Mouse (Mus musculus): ENCODE data around the gene Cpne8. TPM values are rescaled to one million over a fixed set of nuclear protein-coding genes. Genes with fewer than 3 reads are reported as not detected.

Gene Cpne8
- polyA plus RNA-seq (2016; fragmentation: Nextera tagmentation; extraction: Ambion mirVana): 6.5 and 11.6 TPM in 2 replicates

DNA sequence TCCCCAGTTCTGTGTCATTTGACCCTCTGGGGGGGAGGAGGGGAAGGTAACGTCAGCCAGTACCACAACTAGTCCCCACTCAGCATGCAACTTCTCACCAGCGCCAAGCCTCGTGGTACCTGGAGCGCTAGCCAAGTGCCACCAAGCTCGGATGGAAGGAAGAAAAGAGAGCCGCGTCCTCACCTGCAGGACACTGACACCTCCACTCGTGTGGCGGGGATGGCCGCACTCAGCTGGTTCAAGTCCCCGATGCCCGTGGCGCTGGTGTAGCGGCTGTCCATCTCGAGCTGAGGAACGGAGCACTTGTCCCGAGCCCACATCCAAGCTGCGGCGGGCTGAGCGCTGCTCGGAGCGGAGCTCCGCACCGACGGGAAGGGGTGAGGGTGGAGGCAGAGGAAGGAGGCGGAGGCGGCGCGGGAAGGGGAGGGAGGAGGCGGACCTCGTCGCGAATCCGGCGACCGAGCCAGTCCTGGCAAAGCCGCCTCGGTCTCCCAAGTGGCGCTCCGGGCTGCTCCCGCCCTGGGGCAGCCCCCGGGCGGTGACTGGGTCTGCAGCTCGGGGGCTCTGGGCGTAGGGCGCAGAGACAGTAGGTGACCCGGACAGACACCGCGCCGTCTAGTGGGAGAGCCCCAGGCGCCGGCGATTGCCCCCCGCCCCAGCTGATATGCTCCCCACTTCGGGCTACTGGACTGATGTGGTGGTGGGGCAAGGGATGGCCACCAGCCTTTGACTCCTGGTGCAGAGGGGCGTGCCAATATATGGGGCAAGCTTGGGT, at the start of gene Cpne8:
Gene Cpne8 (minus strand): TSS at position 448 of the 775 bp plus-strand sequence.
- Histone ChIP-seq H3K4me2 (replicated peaks) (peak within 1 kb of the TSS; percentile 95), H3K36me3 (no peaks in the 10 kb centered on the region), H3K4me1 (0 out of 2 replicates have a peak, but pooled peaks cover 2% of the 10 kb centered on the region), H3K27me3 (peaks cover 26% of the 10 kb centered on the region), H3K9me3 (replicated peaks) (no peaks in the 10 kb centered on the region), H3K9ac (peak within 1 kb of the TSS; percentile 69), H3K27ac (no peak within 1 kb of the TSS), H3K4me3 (peak within 1 kb of the TSS; percentile 64)
- under 1% methylated on average over 53 of the region's 56 CpGs for WGBS
- peak; percentile 86 for ATAC-seq (ENCODE audit: low FRiP score)

DNA sequence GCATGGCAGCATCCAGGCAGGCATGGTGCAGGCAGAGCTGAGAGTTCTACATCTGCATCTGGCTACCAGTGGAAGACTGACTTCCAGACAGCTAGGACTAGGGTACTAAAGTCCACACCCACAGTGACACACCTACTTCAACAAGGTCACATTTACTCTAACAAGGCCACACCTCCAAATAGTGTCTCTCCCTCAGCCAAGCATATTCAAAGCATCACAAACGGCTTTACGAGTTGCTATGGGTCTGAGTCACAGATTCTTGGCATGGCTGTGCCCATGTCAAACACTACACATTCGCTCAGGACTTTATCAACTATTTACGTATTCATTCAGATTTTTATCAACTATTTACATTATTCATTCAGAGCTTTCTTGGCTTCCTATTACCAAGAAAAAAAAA, 38.5 kb upstream of the Cpne8 start:
- WGBS: 94% methylated on average over 4 of the region's 4 CpGs
- no peak overlapping the region for H3K4me3 ChIP-seq
- no peaks in the 10 kb centered on the region for H3K27me3 ChIP-seq
- no peak overlapping the region for H3K4me2 ChIP-seq (replicated peaks)
- no peak for ATAC-seq (ENCODE audit: low FRiP score)
- no peaks in the 10 kb centered on the region for H3K9me3 ChIP-seq (replicated peaks)
- H3K9ac ChIP-seq: no peak overlapping the region
- H3K4me1 ChIP-seq: no peaks in the 10 kb centered on the region
- no peaks in the 10 kb centered on the region for H3K36me3 ChIP-seq
- H3K27ac ChIP-seq: no peak overlapping the region

DNA sequence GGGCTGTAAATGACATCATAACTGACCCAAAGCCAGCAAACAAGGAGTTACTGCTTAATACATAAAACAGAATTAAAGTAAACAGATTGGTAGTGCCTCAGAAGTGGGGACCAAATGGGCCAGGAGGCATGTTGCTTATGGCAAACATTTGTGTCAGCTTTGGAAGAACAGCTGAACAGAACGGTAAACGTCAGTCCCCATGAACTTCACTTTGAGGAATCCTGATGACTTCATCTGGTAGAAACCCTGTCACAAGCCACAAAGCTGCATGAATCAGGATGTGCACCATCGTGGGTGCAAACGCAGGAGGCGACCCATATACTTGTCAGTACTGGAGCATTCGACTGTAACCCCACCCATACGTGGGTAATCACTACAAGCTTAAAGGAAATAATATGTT, 30.1 kb upstream of the Cpne8 start:
- Histone ChIP-seq H3K9ac (no peak overlapping the region), H3K27me3 (no peaks in the 10 kb centered on the region), H3K9me3 (replicated peaks) (no peaks in the 10 kb centered on the region), H3K36me3 (no peaks in the 10 kb centered on the region), H3K4me1 (no peaks in the 10 kb centered on the region), H3K4me3 (no peak overlapping the region), H3K4me2 (replicated peaks) (no peak overlapping the region), H3K27ac (no peak overlapping the region)
- no peak for ATAC-seq (ENCODE audit: low FRiP score)
- WGBS: 88% methylated on average over 7 of the region's 7 CpGs

DNA sequence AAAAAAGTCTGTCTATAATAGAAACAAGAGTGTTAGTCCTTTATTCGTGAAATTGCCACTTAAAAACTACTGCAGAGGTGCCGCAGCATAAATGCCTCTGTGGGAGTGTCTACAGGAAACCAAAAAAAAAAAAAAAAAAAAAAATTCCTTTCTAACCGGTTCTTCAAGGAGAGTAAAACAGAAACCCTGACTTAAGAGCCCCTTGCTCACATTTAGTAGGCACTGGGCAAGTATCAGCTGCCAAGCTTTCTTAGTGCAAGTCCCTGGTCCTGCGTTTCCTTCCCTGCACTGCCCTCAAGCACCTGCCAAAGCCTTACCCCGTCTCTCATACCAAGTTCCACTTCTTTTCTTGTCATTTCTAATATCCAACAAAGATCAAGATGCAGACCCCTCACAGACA, 25.1 kb upstream of the Cpne8 start:
- no peaks in the 10 kb centered on the region for H3K9me3 ChIP-seq (replicated peaks)
- H3K36me3 ChIP-seq: no peaks in the 10 kb centered on the region
- H3K4me1 ChIP-seq: 0 out of 2 replicates have a peak, but pooled peaks cover 3% of the 10 kb centered on the region
- WGBS: 65% methylated on average over 5 of the region's 5 CpGs
- H3K27me3 ChIP-seq: no peaks in the 10 kb centered on the region
- no peak for ATAC-seq (ENCODE audit: low FRiP score)
- no peak overlapping the region for H3K27ac ChIP-seq
- H3K4me3 ChIP-seq: no peak overlapping the region
- no peak overlapping the region for H3K9ac ChIP-seq
- no peak overlapping the region for H3K4me2 ChIP-seq (replicated peaks)

DNA sequence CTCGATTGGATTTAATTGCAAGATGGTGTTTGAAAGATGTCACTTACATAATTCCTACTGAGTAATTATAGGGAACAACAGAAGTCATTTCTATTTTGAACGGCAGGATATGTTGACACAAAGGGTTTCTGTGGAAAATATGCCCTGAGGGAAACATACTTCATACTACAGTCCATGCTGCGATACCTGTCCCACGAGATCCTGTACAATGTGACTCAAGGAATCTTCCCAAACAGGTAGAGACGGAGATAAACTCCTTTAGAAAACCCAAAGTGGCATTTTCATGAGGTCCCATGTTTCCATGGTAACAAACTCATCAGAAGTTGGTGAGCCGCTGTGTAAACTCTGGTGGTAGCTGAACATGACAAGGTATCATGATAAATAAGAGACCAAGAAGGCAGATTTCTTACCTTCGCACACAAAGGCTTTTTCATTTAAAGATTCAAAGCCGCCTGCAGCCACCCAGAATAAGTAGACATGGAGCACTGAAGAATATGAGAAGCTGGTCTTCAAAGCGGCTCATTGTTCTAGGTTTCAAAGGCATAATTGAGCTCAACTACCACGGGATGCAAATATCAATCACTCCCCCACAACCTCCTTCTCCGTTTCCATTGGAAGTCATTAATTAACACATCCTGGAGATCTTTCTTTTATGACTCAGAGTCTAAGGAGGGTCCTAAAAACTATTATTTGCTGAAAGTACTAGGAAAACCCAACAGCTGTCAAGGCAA, 24.4 kb upstream of the Cpne8 start:
- Histone ChIP-seq H3K4me1 (0 out of 2 replicates have a peak, but pooled peaks cover 3% of the 10 kb centered on the region), H3K9ac (no peak overlapping the region), H3K27me3 (no peaks in the 10 kb centered on the region), H3K4me3 (no peak overlapping the region), H3K27ac (no peak overlapping the region), H3K4me2 (replicated peaks) (no peak overlapping the region), H3K36me3 (no peaks in the 10 kb centered on the region), H3K9me3 (replicated peaks) (no peaks in the 10 kb centered on the region)
- 51% methylated on average over 11 of the region's 11 CpGs for WGBS
- no peak for ATAC-seq (ENCODE audit: low FRiP score)

DNA sequence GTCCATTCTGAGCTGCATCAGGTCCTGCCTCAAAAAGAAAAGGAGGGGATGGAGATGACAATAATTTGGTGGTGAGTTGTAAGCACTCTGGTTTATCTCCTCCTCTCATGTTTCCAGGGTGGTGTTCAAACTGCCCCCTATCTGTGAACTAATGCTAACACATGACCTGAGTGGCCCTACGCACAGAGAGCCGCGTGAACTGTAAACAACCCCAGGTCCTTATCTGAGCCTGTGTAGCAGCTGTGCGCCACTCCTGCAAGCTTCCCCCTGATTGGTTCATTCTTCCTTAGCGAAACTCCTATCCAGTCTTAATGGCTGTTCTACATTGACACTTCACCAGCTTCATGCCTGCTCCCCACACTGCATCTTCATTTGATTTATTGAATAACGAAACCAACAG, 7.5 kb upstream of the Cpne8 start:
- Histone ChIP-seq H3K27ac (no peak overlapping the region), H3K36me3 (no peaks in the 10 kb centered on the region), H3K27me3 (no peaks in the 10 kb centered on the region), H3K4me1 (no peaks in the 10 kb centered on the region), H3K9me3 (replicated peaks) (no peaks in the 10 kb centered on the region), H3K9ac (no peak overlapping the region), H3K4me2 (replicated peaks) (no peak overlapping the region), H3K4me3 (no peak overlapping the region)
- 95% methylated on average over 6 of the region's 6 CpGs for WGBS
- ATAC-seq (ENCODE audit: low FRiP score): no peak

DNA sequence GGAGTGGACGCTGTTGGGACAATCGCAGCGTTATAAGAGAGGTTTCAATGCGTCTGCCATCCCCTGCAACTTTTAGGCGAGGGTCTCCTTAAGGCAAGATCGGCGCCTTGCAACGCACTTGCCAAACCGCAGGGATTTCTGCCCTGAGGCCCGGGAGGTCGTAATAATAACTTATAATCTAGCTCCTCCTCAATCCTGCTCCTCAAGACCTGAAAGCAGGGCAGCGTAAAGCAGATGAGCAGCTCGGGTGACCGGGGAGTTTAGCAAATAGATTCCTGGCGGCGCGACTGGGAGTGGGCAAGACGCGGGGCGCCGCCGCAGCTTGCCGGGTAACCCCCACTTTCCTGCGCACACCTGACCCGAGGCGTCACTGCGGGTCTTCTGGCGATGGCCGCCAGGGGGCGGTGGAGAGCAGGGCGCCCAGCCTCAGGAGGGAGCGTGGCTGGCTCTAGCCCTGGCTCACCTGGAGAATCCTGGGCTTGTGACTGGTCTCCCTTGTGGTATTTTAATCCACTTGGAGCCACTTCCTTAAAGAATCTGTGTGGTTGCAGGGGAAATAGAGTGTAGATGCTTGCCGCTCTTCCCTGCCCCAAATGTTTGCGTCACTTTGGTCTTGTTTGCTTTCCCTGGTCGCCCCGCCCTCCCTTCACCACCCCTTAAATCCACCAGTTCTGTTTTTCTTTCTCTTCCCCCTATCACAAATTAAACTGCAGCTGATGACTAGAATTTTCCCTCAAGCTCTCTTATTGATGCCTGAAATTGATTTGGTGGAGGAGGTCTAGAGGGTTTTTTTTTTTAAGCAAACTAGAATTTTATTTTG, 738 bp upstream of the Cpne8 start:
- H3K9ac ChIP-seq: peak overlapping the region; percentile 69
- H3K27ac ChIP-seq: no peak overlapping the region
- H3K4me3 ChIP-seq: peak overlapping the region; percentile 64
- WGBS: 4% methylated on average over 36 of the region's 36 CpGs
- peak overlapping the region; percentile 95 for H3K4me2 ChIP-seq (replicated peaks)
- H3K4me1 ChIP-seq: 0 out of 2 replicates have a peak, but pooled peaks cover 2% of the 10 kb centered on the region
- ATAC-seq (ENCODE audit: low FRiP score): peak; percentile 88
- H3K9me3 ChIP-seq (replicated peaks): no peaks in the 10 kb centered on the region
- H3K36me3 ChIP-seq: no peaks in the 10 kb centered on the region
- H3K27me3 ChIP-seq: peaks cover 26% of the 10 kb centered on the region

DNA sequence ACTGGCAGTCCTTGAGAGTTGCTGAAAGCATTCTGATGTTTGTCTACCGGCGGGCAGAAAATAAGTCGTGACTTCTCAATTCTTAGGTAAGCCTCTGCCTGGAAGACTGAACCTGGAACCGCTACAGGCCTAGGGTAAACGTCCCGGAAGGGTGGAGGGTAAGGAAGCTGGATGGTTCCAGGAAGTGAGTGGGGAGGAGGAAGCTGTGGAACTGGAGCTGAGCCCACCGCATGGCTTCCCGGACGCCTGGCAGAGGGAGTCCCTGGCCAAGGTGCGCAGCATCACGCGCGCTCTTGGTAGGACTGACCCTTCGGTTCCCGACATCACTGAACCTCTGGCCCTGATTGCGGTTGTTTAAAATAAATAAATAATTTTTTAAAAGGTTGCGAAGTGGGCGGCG, 744 bp downstream of the Cpne8 start:
- no peaks in the 10 kb centered on the region for H3K36me3 ChIP-seq
- 0 out of 2 replicates have a peak, but pooled peaks cover 2% of the 10 kb centered on the region for H3K4me1 ChIP-seq
- no peak for ATAC-seq (ENCODE audit: low FRiP score)
- H3K4me2 ChIP-seq (replicated peaks): peak overlapping the region; percentile 95
- H3K27me3 ChIP-seq: peaks cover 26% of the 10 kb centered on the region
- no peaks in the 10 kb centered on the region for H3K9me3 ChIP-seq (replicated peaks)
- H3K27ac ChIP-seq: no peak overlapping the region
- 3% methylated on average over 19 of the region's 19 CpGs for WGBS
- no peak overlapping the region for H3K9ac ChIP-seq
- peak overlapping the region; percentile 64 for H3K4me3 ChIP-seq

DNA sequence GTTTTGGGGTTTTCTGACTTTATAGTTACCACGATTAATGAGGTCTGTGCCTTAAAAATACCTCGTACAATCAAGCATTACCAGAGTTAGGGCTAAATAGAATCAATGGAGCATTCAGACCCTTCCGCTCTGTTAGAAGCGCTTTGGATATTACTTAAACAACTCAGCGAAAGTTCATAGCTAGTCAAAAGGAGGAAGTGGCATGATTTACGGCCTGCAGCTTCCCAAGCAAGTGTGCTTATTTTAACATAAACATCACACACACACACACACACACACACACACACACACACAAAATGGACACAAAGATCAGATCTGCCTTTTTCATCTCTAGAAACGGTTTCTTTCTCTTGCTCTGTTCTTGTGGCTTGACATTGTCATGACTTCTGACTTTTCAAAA, 9.7 kb downstream of the Cpne8 start:
- Histone ChIP-seq H3K36me3 (no peaks in the 10 kb centered on the region), H3K27ac (no peak overlapping the region), H3K9me3 (replicated peaks) (no peaks in the 10 kb centered on the region), H3K9ac (no peak overlapping the region), H3K4me1 (no peaks in the 10 kb centered on the region), H3K4me3 (no peak overlapping the region), H3K4me2 (replicated peaks) (no peak overlapping the region), H3K27me3 (no peaks in the 10 kb centered on the region)
- 59% methylated on average over 7 of the region's 7 CpGs for WGBS
- no peak for ATAC-seq (ENCODE audit: low FRiP score)

DNA sequence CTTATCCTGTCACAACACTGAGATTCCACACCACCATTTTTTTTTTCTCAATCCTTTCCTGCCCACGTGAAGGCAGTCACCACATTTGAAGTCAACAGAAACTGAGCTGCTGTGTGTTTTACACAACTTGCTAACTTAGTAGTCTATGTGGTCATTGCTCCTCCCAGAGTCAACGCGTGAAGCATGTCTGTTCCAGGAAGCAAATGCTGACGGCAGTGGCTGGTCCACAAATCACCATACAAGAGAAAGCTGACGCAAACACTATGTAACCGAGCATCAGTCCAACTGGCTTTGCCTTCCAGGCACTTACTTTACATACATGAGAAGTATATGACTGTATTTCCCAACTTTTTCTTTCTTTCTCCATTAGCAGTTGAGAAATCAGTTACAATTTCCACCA, 12.3 kb downstream of the Cpne8 start:
- Histone ChIP-seq H3K36me3 (no peaks in the 10 kb centered on the region), H3K4me1 (no peaks in the 10 kb centered on the region), H3K4me3 (no peak overlapping the region), H3K9ac (no peak overlapping the region), H3K27ac (no peak overlapping the region), H3K9me3 (replicated peaks) (no peaks in the 10 kb centered on the region), H3K27me3 (no peaks in the 10 kb centered on the region), H3K4me2 (replicated peaks) (no peak overlapping the region)
- 91% methylated on average over 6 of the region's 6 CpGs for WGBS
- ATAC-seq (ENCODE audit: low FRiP score): no peak

DNA sequence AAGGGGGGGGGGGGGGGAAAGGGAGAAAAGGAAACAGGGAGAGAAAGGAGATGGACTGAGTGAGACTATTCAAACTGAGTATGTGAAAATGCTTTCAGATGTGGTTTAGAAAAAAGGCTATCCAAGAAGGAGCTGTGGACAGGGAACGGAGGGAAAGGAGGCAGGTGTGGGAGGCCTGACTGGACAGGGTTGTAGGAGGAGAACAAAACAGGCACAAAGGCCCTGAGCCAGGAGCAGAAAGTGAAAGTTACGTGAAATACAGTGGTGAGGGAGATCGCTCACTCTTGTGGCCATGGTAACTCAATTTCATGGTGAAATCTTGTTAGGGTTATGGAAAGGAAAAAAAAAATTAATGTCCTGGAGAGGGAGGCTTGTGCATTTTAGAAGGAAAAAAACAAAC, 14.6 kb downstream of the Cpne8 start:
- ATAC-seq (ENCODE audit: low FRiP score): no peak
- Histone ChIP-seq H3K4me1 (no peaks in the 10 kb centered on the region), H3K27me3 (no peaks in the 10 kb centered on the region), H3K4me2 (replicated peaks) (no peak overlapping the region), H3K9me3 (replicated peaks) (no peaks in the 10 kb centered on the region), H3K27ac (no peak overlapping the region), H3K36me3 (no peaks in the 10 kb centered on the region), H3K4me3 (no peak overlapping the region), H3K9ac (no peak overlapping the region)
- 67% methylated on average over 3 of the region's 3 CpGs for WGBS

DNA sequence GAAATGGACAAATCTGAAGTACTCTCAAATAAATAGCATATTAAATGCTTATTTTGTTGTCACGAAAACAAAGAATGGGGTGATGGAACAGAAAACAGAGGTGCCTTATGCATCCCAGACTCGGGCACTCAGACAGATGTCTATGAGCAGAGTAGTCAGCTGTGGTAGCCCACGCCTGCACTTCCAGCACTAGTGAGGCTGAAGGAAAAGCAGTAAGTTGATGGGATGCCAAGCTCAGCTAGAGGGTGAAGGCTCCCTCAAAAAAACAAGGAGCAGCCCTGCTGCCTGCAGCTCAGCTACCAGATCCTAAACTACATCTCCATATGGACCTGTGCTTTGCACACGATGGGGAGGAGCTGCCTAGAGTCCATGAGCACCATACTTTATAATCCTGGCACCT, 15.6 kb downstream of the Cpne8 start:
- no peaks in the 10 kb centered on the region for H3K36me3 ChIP-seq
- no peaks in the 10 kb centered on the region for H3K9me3 ChIP-seq (replicated peaks)
- WGBS: 83% methylated on average over 4 of the region's 4 CpGs
- no peak overlapping the region for H3K27ac ChIP-seq
- H3K9ac ChIP-seq: no peak overlapping the region
- no peak for ATAC-seq (ENCODE audit: low FRiP score)
- H3K27me3 ChIP-seq: no peaks in the 10 kb centered on the region
- H3K4me2 ChIP-seq (replicated peaks): no peak overlapping the region
- H3K4me1 ChIP-seq: no peaks in the 10 kb centered on the region
- no peak overlapping the region for H3K4me3 ChIP-seq

Data from hindbrain, embryonic 12.5 days (tissue).